Mouse (Mus musculus) bone marrow, adult 2 months (tissue): ENCODE data around the gene Ndufaf1.

ENCODE experiments used
- CTCF ChIP-seq: fragments of 200-500 bp; IDR thresholded peaks from 2 replicates; pipeline ENCODE4 v1.5.1; 2011; ENCODE audit warnings: low read length, control low read depth; ENCODE audit not compliant: control insufficient read depth, insufficient read depth
- POLR2A ChIP-seq: fragments of 200-500 bp; IDR thresholded peaks from 2 replicates; pipeline ENCODE4 v1.6.1; 2011; ENCODE audit warnings: low read depth, mild to moderate bottlenecking, control low read depth, low read length, borderline replicate concordance; ENCODE audit not compliant: control insufficient read depth

- TF ChIP-seq POLR2A (no peak), CTCF (no peak)
Measured at GRCm38 (mm10) chr2:119710011-119710410, 47.4 kb upstream of the Ndufaf1 start.
